Mouse (Mus musculus) MEL (cell line): ENCODE measurements at regions not wholly inside any gene's neighbourhood (a gene's known extent, or its start where the extent isn't known, plus 50 kb on each side); places are given as distances from the start of the nearest gene placed in this dataset.

Source experiments
- CTCF ChIP-seq, 3 experiments: IDR thresholded peaks in 2 of 3; conservative IDR thresholded peaks in 1 of 3; 2 replicates each; pipeline ENCODE4 v1.5.1; 2011 to 2012; ENCODE audit warnings: low read length in 3 of 3, low read depth in 2 of 3, mild to moderate bottlenecking in 2 of 3, improper control_type of control experiment in 1 of 3, inconsistent platforms in 1 of 3, mixed read lengths in 1 of 3, moderate library complexity in 1 of 3; ENCODE audit not compliant: control insufficient read depth in 1 of 3, insufficient read depth in 1 of 3, poor library complexity in 1 of 3, severe bottlenecking in 1 of 3
- EP300 ChIP-seq, 2 experiments: IDR thresholded peaks; 2 replicates each; pipeline ENCODE4 v1.6.1; 2011; ENCODE audit warnings: improper control_type of control experiment in 2 of 2, low read length in 2 of 2, low read depth in 1 of 2, mild to moderate bottlenecking in 1 of 2
- HCFC1 ChIP-seq: IDR thresholded peaks from 2 replicates; pipeline ENCODE4 v1.6.1; 2012; ENCODE audit warnings: low read depth, mild to moderate bottlenecking, inconsistent platforms, low read length, improper control_type of control experiment, moderate library complexity
- JUND ChIP-seq: IDR thresholded peaks from 2 replicates; pipeline ENCODE4 v1.6.1; 2011; ENCODE audit warnings: low read depth, mild to moderate bottlenecking, improper control_type of control experiment, low read length
- MAX ChIP-seq: IDR thresholded peaks from 2 replicates; pipeline ENCODE4 v1.6.1; 2011; ENCODE audit warnings: low read length, improper control_type of control experiment
- NRF1 ChIP-seq: IDR thresholded peaks from 2 replicates; pipeline ENCODE4 v1.6.1; 2014; ENCODE audit warnings: low read depth, mild to moderate bottlenecking, inconsistent platforms, low read length, improper control_type of control experiment, moderate library complexity; ENCODE audit not compliant: poor library complexity, insufficient read depth, severe bottlenecking
- POLR2A ChIP-seq, 2 experiments: IDR thresholded peaks; 2 replicates each; pipeline ENCODE4 v1.6.1; 2011 to 2012; ENCODE audit warnings: low read length in 2 of 2, mild to moderate bottlenecking in 2 of 2, control low read depth in 1 of 2, improper control_type of control experiment in 1 of 2, low read depth in 1 of 2, moderate library complexity in 1 of 2; ENCODE audit not compliant: control insufficient read depth in 1 of 2, insufficient read depth in 1 of 2, poor library complexity in 1 of 2
- RAD21 ChIP-seq: IDR thresholded peaks from 2 replicates; pipeline ENCODE4 v1.6.1; 2011; ENCODE audit warnings: mild to moderate bottlenecking, low read depth, low read length, improper control_type of control experiment
- RCOR1 ChIP-seq: IDR thresholded peaks from 2 replicates; pipeline ENCODE4 v1.6.1; 2012; ENCODE audit warnings: low read depth, mild to moderate bottlenecking, inconsistent platforms, low read length, improper control_type of control experiment
- USF1 ChIP-seq: IDR thresholded peaks from 2 replicates; pipeline ENCODE4 v1.6.1; 2014; ENCODE audit warnings: low read depth, mild to moderate bottlenecking, inconsistent platforms, low read length, improper control_type of control experiment, moderate library complexity

- no peak for TF ChIP-seq USF1
- TF ChIP-seq HCFC1, result no peak
- TF ChIP-seq JUND, result no peak
- no peak for TF ChIP-seq POLR2A (IDR thresholded peaks at IDR 0.05; ENCODE audit: control insufficient read depth in 1 of 2, insufficient read depth in 1 of 2, low read depth in 1 of 2, low read length in 2 of 2, poor library complexity in 1 of 2)
- TF ChIP-seq EP300 (IDR thresholded peaks at IDR 0.05; ENCODE audit: low read depth in 1 of 2, low read length in 2 of 2), result no peak
- TF ChIP-seq RCOR1, result no peak
- no peak for TF ChIP-seq CTCF (IDR thresholded peaks at IDR 0.05 in 2 of 3, conservative IDR thresholded peaks at IDR 0.05 in 1 of 3; ENCODE audit: control insufficient read depth in 1 of 3, insufficient read depth in 1 of 3, low read depth in 2 of 3, low read length in 3 of 3, poor library complexity in 1 of 3, severe bottlenecking in 1 of 3)
- no peak for TF ChIP-seq MAX
- TF ChIP-seq NRF1, result no peak
- TF ChIP-seq RAD21, result no peak
These were observed 56.4 kb upstream of the Egfr start for GRCm38 (mm10) chr11:16695596-16695995.
